Mouse (Mus musculus): ENCODE results near the gene Timm50.

Gene Timm50

GRCm38 (mm10) chr7:28311926-28312543 lies at the start of gene Timm50:
Timm50 (minus strand) TSS chr7:28312072.
- peak; percentile 96 for DNase-seq (ENCODE audit: low read depth, low spot score)

DNA sequence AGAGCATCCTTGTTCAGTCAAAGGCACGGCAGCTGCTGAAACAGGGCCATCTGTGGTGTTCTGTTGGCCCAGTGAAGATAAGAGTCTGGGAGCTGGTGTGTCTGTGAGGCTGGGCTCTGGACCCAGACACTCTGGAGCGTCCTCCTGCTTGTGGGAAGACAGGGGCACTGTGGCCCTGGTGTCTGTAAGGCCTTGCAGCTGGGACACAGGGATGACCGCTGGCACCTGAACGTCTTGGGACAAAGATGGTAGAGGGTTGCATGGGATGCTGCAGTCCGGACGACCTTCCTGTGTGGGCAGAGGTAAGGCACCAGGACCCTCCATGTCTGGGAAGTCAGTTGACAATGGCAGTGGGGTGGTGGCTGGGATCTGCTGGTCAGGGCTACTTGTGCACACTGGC lies 48.4 kb upstream of the Timm50 start:
- DNase-seq (ENCODE audit: low read depth, low spot score), result no peak

DNA sequence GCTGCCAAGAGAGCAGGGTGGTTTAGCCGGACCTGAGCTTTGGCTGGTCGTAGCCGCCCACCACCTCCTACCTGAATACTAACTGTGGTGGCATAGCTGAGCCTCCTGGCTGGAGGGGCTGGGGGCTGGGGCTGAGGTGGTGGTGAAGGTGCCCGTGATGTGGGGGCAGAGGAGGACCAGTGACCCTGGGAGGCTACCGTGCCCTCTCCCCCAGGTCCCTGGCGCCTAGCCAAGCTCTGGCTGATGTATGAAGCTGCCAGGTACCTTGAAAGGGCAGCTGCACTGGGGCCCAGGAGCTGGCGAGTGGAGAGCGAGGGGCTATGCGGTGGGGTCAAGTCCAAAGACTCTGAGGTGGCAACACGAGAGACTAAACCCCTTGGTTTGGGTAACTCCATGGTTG lies 48.0 kb upstream of the Timm50 start:
- no peak for DNase-seq (ENCODE audit: low read depth, low spot score)

DNA sequence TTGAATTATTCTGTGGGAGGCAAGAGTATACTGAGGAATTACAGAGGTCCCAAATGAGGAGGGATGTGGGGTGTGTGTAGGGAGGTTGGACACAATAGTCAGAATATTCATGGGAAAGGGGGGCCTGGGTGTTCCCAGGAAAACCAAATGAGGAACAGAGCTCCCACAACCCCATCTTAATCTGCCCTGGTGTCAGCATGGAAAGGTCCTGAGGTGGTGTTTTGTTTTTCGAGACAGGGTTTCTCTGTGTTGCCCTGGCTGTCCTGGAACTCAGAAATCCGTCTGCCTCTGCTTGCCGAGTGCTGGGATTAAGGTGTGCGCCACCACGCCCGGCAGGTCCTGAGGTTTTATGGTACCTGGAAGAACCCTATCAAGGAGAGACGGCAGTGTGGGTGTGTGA lies 46.6 kb upstream of the Timm50 start:
- no peak for DNase-seq (ENCODE audit: low read depth, low spot score)

DNA sequence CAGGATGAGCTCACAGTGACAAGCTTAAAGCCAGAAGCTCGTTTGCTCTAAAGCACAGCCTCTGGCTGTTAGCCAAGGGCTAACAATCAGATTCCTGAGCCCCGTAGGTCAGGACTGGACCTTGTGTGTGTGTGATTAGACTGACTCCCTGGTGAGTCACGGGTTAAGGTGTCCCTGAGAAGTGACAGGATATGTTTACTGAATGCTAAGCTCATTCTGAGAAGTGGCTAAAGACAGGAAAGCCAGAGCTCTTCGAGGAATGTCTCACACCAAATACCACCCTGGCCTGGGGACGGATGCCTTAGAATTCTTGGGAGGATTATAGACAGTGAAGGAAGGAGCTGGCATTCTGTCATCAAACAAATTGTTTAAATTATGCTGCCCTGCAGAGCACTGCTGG lies 46.1 kb upstream of the Timm50 start:
- DNase-seq (ENCODE audit: low read depth, low spot score), result no peak

DNA sequence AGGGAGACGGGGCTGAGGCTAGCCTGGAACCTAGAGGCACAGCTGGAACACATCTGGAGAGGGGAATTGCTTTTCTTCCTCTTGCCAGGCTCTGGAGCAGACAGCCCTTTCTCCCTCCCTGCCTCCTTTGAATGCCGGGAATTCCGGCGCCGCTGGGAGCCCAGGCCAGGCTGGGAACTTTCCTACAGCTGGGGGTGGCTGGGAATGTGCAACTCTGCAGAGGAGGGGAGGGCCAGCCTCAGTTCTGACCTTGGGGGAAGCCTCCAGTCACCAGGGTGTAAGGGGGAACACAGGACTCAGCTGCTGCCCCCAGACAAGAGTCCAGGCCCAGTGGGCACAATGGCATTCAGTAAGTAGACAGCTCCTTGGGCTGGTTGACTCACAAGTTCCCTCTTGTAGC lies 45.1 kb upstream of the Timm50 start:
- peak; percentile 72 for DNase-seq (ENCODE audit: low read depth, low spot score)

DNA sequence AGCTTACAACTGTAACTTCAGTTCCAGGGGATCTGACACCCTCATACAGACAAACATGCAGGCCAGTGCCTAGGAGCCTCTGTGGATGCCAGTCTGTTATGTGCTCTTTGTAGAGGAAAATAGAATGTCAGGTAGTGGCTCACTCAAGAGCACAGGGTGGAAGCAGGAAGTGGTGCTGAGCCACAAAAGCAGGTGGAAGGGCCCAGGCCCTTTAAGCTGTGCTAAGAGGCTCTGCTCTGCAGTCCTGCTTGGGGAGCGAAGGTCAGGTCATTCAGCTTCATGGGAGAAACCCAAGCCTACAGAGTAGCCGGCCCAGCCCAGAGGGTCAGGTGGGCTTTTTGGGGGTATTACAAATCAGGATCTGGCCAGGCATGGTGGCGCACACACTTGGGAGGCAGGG lies 43.3 kb upstream of the Timm50 start:
- DNase-seq (ENCODE audit: low read depth, low spot score), result no peak

DNA sequence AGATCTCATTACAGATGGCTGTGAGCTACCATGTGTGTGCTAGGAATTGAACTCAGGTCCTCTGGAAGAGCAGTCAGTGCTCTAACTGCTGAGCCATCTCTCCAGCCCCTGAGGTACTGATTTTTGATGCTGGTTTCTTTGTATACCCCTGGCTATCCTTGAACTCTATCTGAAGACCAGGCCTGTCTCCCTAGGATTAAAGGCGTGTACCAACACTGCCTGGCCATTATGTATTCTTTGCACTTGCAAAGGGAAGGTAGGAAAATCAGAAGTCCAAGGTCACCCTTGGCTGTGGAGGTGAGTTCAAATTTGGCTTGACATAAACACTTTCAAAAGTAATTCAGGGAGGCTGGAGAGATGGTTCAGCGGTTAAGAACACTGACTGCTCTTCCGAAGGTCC lies 42.7 kb upstream of the Timm50 start:
- DNase-seq (ENCODE audit: low read depth, low spot score), result no peak

- DNase-seq (ENCODE audit: low read depth, low spot score), result no peak
These were observed 42.3 kb upstream of the Timm50 start for GRCm38 (mm10) chr7:28354113-28354581.

- DNase-seq (ENCODE audit: low read depth, low spot score), result no peak
These were observed 41.4 kb upstream of the Timm50 start for GRCm38 (mm10) chr7:28353267-28353666.

DNA sequence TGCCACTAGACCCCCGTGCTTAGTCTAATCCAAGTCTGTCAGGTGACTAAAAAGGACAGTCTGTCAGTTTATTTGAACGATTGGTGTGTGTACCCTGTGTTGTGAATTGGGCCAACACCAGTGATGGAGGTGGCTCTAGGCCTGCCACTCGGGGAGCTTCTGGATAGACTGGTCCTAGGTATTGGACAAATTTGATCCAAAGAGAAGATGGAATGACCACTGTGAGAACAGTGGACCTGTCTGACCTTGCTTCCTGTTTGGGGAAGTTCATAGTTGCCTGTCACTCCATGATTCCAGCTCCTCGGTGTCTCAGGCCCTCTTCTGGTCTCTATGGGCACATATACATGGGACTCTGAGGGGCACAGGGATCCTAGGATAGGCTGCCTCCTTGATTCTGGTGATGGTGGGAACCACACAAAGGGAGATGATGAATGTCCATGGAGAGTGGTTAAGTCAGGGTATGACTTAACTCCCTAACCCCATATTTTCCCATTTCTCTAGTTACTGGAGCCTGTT lies 39.9 kb upstream of the Timm50 start:
- no peak for DNase-seq (ENCODE audit: low read depth, low spot score)

- peak; percentile 98 for DNase-seq (ENCODE audit: low read depth, low spot score)
These were observed 38.4 kb upstream of the Timm50 start, which contains the start of gene Rps16 for GRCm38 (mm10) chr7:28350155-28350883. Rps16 (plus strand) TSS chr7:28350652.

GRCm38 (mm10) chr7:28348601-28349000 lies 36.7 kb upstream of the Timm50 start:
- no peak for DNase-seq (ENCODE audit: low read depth, low spot score)

- no peak for DNase-seq (ENCODE audit: low read depth, low spot score)
These were observed 35.9 kb upstream of the Timm50 start for GRCm38 (mm10) chr7:28347746-28348145.

DNA sequence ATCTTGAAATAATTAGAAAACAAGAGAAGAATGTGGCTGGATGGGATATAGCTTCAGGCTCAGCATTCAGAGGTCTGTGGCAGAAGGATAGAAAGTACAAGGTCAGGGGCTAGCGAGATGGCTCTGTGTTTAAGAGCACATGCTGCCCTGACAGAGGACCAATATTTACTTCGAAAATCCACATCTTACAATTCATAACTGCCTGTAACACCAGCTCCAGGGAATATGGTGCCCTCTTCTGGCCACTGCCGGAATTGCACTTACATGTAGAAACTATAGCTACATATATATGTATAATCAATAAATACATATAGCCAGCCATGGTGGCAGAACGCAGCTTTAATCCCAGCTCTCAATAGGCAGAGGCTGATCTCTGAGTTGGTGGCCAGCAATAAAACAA lies 32.8 kb upstream of the Timm50 start:
- peak; percentile 80 for DNase-seq (ENCODE audit: low read depth, low spot score)

DNA sequence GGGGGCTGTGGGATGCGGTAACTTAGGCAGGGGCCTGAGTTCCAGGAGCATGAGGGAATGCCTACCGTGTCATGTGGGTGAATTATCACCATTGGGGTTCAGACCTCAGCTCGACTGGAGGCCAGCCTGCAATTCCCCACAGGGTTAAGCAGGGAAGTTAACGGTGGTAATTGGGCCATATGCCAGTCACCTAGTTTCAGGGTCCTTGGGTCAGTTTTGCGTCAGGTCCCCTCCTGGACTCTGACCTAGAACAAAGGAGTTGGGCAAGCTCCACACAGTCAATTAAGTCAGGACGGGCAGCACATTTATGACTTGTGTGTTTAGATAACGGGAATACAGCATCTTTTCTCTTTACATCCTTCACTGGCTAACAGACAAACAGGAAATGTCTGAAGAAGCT lies 29.5 kb upstream of the Timm50 start:
- DNase-seq (ENCODE audit: low read depth, low spot score), result no peak

DNA sequence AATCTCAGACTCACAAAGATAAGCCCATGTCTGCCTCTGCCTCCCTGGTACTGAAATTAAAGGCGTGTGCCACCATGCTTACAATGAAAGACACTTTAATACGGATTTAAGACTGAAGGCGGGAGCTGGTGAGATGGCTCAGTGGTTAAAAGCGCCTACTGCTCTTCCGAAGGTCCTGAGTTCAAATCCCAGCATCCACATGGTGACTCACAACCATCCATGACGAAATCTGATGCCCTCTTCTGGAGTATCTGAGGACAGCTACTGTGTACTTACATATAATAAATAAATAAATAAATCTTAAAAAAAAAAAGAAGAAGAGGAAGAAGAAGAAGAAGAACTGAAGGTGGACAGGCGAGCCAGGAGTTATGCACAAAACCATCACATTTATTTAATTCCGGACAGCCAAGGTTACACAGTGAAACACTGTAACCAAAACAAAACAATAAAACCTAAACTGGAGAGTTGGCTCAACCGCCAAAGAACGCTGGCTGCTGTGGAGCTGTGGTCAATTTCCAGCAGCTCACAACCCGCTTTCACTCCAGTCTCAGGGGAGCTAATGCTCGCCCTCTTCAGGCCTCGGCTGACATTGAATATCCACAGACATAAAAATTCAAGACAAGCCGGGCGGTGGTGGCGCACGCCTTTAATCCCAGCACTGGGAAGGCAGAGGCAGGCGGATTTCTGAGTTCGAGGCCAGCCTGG lies 27.5 kb upstream of the Timm50 start:
- DNase-seq (ENCODE audit: low read depth, low spot score), result peak; percentile 44

DNA sequence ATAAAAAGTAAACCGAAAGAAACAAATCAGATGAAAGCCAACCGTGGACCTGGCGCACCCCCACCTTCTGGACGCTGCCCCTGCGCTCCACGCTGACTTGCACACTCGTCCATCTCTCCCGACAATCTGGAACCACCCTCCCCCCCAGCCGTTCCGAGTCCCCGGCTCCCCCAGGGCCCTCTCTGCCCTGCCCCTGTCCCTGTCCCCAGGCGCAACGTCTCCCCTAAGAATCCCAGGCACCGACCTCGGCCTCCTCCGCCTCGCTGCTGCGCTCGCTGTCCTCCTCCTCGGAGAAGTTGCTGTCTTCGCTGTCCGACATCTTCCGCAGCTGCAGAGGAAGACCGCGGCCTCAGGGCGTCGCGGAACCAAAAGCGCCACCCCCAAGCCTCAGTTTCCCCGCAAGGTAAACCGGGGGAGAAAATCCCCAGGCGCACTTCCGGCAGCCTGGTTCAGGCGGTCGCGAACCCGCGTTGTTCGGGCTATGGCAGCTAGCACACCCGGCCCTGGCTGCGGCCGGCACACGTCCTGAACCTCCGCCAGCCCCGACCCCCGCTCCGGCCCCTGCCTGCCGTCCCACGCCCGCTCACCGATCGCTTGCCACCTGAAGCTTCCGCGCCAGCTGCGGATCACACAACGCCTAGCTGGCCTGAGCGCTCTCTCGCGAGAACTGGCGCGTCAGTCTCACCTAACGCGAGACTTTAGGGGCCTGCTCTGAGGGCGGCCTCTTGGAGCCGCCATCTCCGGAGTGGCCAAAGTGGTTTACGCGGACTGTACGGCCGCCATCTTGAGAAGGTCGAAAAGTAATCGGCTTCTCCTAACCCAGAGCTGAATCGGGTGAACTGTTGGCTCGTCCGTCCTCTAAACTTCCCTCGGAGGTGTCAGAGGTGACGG lies 26.5 kb upstream of the Timm50 start, which contains the start of gene Supt5:
Supt5 (minus strand) TSS at position 639 of the 891 bp plus-strand sequence.
- peak; percentile 99 for DNase-seq (ENCODE audit: low read depth, low spot score)

GRCm38 (mm10) chr7:28335471-28335870 lies 23.6 kb upstream of the Timm50 start:
- no peak for DNase-seq (ENCODE audit: low read depth, low spot score)

DNA sequence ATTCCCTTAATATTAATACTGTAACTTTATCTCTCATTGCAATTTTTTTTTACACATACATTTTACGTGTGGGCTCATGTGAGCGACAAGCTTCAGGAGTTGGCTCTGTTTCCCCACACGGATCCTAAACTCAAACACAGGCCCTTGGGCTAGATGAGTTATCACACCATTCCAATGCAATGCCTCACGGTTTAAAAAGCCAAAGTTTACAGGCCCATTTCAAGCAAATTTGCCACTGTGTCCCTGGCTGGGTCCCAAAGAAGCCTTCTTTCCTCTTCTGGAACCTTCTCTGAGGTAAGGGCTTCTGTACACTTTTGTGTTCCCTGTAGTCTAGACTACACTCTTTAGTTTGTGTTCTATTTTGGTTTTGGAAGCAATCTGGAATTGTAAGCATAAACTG lies 22.7 kb upstream of the Timm50 start:
- no peak for DNase-seq (ENCODE audit: low read depth, low spot score)

DNA sequence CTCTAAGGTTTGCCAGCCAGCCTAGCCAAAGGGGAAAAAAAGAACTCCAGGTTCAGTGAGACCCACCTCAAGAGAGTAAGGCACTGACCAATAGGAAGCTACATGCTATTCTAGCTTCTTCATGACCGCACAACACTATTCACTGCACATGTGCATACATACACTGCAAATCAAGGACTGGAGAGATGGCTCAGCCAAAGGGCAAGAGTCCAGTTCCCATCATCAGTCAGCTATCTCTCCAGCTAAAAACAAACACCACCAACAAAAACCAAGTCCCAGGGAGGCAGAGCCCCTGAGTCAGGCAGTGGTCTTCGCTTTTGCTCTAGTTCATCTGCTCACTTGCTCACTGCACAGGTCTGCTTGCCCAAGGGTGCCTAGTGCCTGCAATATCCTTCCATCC lies 16.4 kb upstream of the Timm50 start:
- no peak for DNase-seq (ENCODE audit: low read depth, low spot score)
